Mouse (Mus musculus) kidney, adult 8-10 months (tissue): ENCODE results near the gene Pamr1.

Source experiments
- DNase-seq, 2 experiments: peaks; one replicate each; pipeline ENCODE4 v3.0.0; 2022

Pamr1 gene

GRCm38 (mm10) chr2:102600516-102600915 is 50.7 kb downstream of the Pamr1 start:
- no peak for DNase-seq

GRCm38 (mm10) chr2:102610485-102610884 is 60.7 kb downstream of the Pamr1 start:
- no peak for DNase-seq

GRCm38 (mm10) chr2:102616637-102617036 is 66.8 kb downstream of the Pamr1 start:
- DNase-seq: no peak

- DNase-seq: no peak
Measured at GRCm38 (mm10) chr2:102620744-102621429, 71.1 kb downstream of the Pamr1 start.

GRCm38 (mm10) chr2:102622176-102622575 is 72.4 kb downstream of the Pamr1 start:
- DNase-seq: no peak

GRCm38 (mm10) chr2:102622943-102623342 is 73.1 kb downstream of the Pamr1 start:
- no peak for DNase-seq

DNA sequence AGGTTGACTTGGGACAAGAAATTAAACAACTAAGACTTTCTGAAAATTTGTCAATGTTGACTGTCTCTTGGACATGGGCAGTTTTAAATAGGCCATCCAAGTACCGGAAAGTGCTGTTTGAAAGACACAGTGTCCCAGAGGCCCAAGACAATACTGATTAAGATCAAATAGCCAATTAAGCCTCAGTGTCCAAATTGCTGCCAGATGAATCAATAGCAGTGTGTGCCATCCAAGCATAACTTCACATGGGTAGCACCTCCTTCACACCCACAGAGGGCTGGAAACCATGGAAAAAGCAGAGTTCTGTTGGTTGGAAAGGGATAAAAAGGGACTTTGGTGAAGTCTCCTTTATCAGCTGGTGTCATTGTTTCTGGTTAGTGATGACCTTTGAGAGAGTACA is 74.7 kb downstream of the Pamr1 start:
- DNase-seq: no peak

DNA sequence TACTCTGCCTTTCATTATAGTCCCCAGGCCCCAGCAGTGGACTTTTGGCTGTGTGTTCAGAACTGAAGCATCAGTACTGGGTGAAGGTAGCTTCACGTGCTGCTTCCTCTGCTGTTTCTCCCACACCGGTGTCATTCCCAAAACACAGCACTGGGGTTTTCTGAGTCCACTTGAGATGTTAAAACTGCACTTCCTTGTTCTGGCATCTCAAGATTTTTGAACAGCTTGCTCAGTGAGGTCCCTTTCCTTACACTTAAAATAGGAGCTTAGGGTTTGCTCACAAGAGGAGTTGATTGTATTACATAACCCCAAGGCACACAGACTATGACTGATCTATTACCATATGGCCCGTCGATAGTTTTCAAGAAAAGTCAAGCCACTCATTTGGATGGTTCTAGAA is 82.5 kb downstream of the Pamr1 start:
- no peak for DNase-seq

GRCm38 (mm10) chr2:102634010-102634409 is 84.2 kb downstream of the Pamr1 start:
- no peak for DNase-seq

DNA sequence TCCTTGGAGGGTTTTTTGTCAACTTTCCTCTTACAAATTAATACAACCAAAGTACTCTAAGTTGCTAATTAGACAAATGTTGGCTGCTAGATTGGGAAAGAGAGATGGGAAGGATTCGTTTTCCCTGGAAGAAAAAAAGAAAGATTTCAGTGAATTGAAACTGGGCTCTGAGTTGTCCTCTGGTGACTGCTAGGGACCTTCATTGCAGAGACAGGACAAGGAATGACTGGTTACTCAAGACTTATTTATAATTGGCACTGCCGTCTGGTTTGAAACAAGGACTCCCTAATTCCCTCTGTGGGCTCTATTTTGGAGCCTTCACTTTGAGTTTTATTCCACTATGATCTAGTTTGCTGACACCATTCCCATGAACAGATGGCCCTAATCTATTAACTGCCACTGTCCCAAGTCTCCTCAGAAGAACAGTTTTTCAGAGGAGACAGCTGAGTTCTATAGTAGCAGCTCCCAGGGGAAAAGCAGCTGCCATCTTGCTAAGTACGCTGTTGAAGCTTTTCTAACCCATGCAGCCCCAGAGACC is 85.8 kb downstream of the Pamr1 start:
- no peak for DNase-seq

GRCm38 (mm10) chr2:102636116-102636600 is 86.3 kb downstream of the Pamr1 start:
- DNase-seq: no peak

DNA sequence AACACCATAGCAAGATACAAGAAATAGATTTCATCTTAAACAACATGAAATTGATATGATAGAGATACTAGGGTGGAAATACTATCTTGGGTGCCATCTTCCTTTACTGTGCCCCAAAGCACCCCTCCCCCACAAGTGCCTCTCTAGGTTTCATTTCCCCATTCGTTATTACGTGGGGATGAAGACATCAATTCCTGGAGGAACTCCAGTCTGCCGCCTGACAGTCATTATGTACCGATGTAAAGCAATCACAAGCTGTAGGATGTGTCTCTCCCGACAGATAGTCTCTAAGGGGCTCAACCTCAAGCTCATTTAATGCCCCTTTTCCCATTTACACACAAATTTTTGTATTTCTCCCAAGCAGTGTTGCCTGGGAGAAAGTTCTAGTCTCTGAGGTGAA is 88.3 kb downstream of the Pamr1 start:
- no peak for DNase-seq

GRCm38 (mm10) chr2:102638690-102639089 is 88.9 kb downstream of the Pamr1 start:
- no peak for DNase-seq

GRCm38 (mm10) chr2:102648845-102649500 is 99.2 kb downstream of the Pamr1 start:
- DNase-seq: no peak

- DNase-seq: no peak
Measured at GRCm38 (mm10) chr2:102650322-102650721, 100.5 kb downstream of the Pamr1 start.

- no peak for DNase-seq
Measured at GRCm38 (mm10) chr2:102655966-102656725, 106.3 kb downstream of the Pamr1 start.

- DNase-seq: no peak
Measured at GRCm38 (mm10) chr2:102657726-102658125, 107.9 kb downstream of the Pamr1 start.

DNA sequence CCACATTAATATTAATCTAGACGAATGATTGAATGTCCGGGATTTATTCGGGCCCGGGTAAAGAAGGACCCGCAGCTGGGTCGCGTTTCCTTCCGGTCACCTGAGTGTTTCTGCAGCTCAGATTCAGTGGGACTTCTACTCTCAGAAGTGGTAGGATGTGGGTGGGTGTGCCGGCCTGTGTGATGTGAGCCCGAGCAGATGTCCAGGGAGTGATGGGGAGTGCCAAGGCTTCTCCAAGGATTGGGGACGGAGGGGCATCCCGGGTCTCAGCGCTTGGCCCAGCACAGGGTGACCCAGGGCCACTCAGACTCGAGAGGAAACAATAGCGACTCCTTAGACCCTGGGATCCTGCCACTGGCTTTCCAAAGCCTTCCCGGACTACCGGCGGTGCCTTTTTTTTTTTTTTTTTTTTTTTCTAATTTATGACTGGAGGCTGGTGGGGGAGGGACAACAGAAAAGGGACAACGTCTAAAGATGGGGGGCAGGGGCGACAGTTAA is 108.4 kb downstream of the Pamr1 start, which contains the start of gene Slc1a2:
TSS of gene Slc1a2 (plus strand) at position 497 of the 498 bp plus-strand sequence.
- no peak for DNase-seq

- no peak for DNase-seq
Measured at GRCm38 (mm10) chr2:102658661-102659520, 109.1 kb downstream of the Pamr1 start.

DNA sequence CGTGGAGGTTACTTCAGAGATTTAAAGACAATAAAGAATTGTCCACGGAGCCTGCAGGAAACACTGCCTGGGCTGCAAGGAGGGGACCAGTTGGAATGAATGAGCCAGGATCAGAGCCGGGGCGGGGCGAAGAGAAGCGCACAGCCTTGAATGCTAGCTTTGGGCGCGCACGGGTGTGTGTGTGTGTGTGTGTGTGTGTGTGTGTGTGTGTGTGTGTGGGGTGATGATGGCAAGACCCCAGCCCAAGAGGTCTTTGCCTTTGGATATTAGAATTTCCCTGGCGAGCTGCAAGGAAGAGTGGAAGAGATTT is 109.7 kb downstream of the Pamr1 start:
- no peak for DNase-seq

- DNase-seq: no peak
Measured at GRCm38 (mm10) chr2:102661052-102661451, 111.2 kb downstream of the Pamr1 start.

DNA sequence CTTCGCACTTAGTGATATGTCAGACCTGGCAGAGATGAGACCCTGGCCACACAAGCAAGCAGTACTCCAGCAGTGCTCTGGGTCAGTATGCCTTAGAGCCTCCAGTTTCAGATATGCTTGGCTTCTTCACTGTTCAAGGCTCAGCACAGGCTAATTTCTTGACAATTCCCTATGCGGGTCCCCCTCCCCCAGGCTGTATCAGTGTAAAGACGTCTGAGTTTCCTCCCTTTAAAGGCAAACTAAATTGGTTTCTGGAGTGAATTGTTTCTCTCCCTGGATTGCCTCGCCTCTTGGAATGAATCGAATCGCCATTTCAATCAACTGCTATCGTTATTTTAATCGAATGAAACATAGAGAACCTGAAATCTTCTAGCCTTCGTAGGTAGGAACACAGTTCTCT is 113.1 kb downstream of the Pamr1 start:
- no peak for DNase-seq
